In the genomic region with DNA sequence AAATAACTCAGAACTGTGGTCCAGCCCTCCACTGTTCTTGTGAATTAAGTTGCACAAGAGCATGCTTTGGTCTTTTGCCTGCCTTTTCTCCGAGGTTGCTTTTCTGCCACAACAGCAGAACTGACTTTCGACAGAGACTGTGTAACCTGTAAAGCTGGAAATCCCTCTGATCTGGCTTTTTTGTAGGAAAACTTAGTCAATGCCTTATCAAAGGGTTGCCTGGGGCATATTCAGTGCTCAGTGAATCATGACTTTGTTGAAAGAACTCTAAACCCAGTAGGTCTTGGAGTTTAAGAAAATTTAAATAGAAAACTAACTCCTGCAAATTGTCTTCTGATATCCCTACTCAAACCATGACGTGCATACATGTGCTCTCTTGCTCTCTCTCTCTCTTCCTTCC, we compare ENCODE assay signal across 18 mouse cellular contexts.
"Had no signal": no experiment of that assay in that cellular context is flagged by ENCODE, and none has a peak within 500 bp of the region (broad histone marks: within the 10 kb centered on the region; RNA-seq: fewer than 3 reads in every experiment).

No protein-coding gene starts in this region.

- H3K4me1 ChIP-seq: midbrain, embryonic 12.5 days had no signal

- H3K27me3 ChIP-seq: limb, embryonic 13.5 days had no signal

- H3K27ac ChIP-seq: limb, embryonic 13.5 days; liver, embryonic 14.5 days; macrophage; midbrain, embryonic 12.5 days had no signal

- ATAC-seq: intestine, embryonic 16.5 days; liver, postnatal 0 days; lung, postnatal 0 days; midbrain, embryonic 16.5 days had no signal

- H3K4me2 ChIP-seq: limb, embryonic 13.5 days; liver, embryonic 11.5 days; lung, embryonic 14.5 days; midbrain, embryonic 12.5 days had no signal

- H3K4me3 ChIP-seq: limb, embryonic 13.5 days; midbrain, embryonic 12.5 days had no signal

- H3K9me3 ChIP-seq: limb, embryonic 13.5 days; midbrain, embryonic 12.5 days had no signal

- H3K36me3 ChIP-seq: limb, embryonic 13.5 days; midbrain, embryonic 12.5 days had no signal

- H3K9ac ChIP-seq: limb, embryonic 13.5 days; liver, embryonic 14.5 days; liver, postnatal 0 days; lung, embryonic 14.5 days; midbrain, embryonic 12.5 days had no signal

- DNase-seq: kidney, adult 18-20 months; kidney, postnatal 25 days; left cerebral cortex, postnatal 4 days; liver, postnatal 0 days; lung, embryonic 14.5 days; right cerebral cortex, adult 18-20 months; right cerebral cortex, postnatal 14 days; right cerebral cortex, postnatal 4 days; thymus, adult 2 months; thymus, postnatal 14 days had no signal
